Mouse (Mus musculus) G1E (cell line): ENCODE measurements at regions not wholly inside any gene's neighbourhood (a gene's known extent, or its start where the extent isn't known, plus 50 kb on each side); places are given as distances from the start of the nearest gene placed in this dataset.

Source experiments
- ATAC-seq: 2 replicates; pipeline ENCODE4 v1.8.0; 2016; ENCODE audit warnings: mild to moderate bottlenecking; ENCODE audit not compliant: insufficient number of reproducible peaks, poor library complexity, low FRiP score, severe bottlenecking; ENCODE audit errors: extremely low read depth
- DNase-seq: peaks from one replicate; pipeline ENCODE4 v3.0.0; 2012; ENCODE audit warnings: low spot score
- H3K27me3 ChIP-seq: 2 replicates; pipeline ENCODE4 v1.6.1; 2012; ENCODE audit warnings: mild to moderate bottlenecking, low read length, inconsistent platforms; ENCODE audit not compliant: insufficient read depth
- H3K36me3 ChIP-seq: replicated peaks from 2 replicates; pipeline ENCODE3; 2012; ENCODE audit warnings: mild to moderate bottlenecking, inconsistent platforms
- H3K4me1 ChIP-seq: 2 replicates; pipeline ENCODE4 v1.6.1; 2012; ENCODE audit warnings: low read depth, low read length, inconsistent platforms, mixed read lengths; ENCODE audit not compliant: insufficient read depth
- H3K4me3 ChIP-seq: 2 replicates; pipeline ENCODE4 v1.5.1; 2012; ENCODE audit warnings: low read depth, mild to moderate bottlenecking, inconsistent platforms, low read length, moderate library complexity, mixed read lengths
- H3K9me3 ChIP-seq: replicated peaks from 2 replicates; pipeline ENCODE4 v1.6.1; 2012; ENCODE audit warnings: inconsistent platforms
- CTCF ChIP-seq: IDR thresholded peaks from 2 replicates; pipeline ENCODE4 v1.5.1; 2012; ENCODE audit warnings: low read depth, low read length, inconsistent platforms, mixed read lengths
- GATA1 ChIP-seq: IDR thresholded peaks from 2 replicates; pipeline ENCODE4 v1.6.1; 2012; ENCODE audit warnings: borderline replicate concordance, low read length, inconsistent platforms, mixed read lengths
- GATA2 ChIP-seq: IDR thresholded peaks from 2 replicates; pipeline ENCODE4 v1.6.1; 2012; ENCODE audit warnings: low read depth, low read length, inconsistent platforms, borderline replicate concordance
- POLR2AphosphoS5 ChIP-seq: IDR thresholded peaks from 2 replicates; pipeline ENCODE4 v1.6.1; 2012; ENCODE audit warnings: low read depth, low read length, inconsistent platforms; ENCODE audit not compliant: insufficient replicate concordance
- TAL1 ChIP-seq: conservative IDR thresholded peaks from 2 replicates; pipeline ENCODE4 v1.6.1; 2012; ENCODE audit warnings: low read depth, low read length, inconsistent platforms, mixed read lengths

DNA sequence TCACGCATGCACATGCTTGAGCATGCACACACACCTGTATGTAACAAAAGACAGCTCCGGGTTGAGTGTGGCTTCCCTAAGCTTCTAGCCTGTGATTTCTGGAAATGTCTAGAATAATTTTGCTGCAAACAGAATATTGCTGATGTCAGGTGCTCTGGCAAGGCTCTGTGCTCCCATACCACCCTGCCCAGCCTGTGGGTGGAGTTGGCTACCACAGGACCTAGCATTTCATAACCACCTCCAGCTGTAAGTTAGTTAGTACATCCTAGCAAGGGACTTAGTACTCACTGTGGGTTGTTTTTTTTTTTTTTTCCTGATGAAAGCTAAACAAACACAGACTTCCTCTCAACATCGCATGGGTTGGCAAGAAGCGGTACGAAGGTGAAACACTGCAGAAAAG is 150.5 kb downstream of the Bcl2l11 start:
- TF ChIP-seq CTCF (no peak), GATA2 (no peak), POLR2AphosphoS5 (no peak), GATA1 (no peak), TAL1 (no peak)
- ATAC-seq (no peak), DNase-seq (no peak)
- Histone ChIP-seq H3K4me3 (no peak overlapping the region), H3K36me3 (no peaks in the 10 kb centered on the region), H3K4me1 (no peaks in the 10 kb centered on the region), H3K9me3 (no peaks in the 10 kb centered on the region), H3K27me3 (peaks cover 15% of the 10 kb centered on the region)

DNA sequence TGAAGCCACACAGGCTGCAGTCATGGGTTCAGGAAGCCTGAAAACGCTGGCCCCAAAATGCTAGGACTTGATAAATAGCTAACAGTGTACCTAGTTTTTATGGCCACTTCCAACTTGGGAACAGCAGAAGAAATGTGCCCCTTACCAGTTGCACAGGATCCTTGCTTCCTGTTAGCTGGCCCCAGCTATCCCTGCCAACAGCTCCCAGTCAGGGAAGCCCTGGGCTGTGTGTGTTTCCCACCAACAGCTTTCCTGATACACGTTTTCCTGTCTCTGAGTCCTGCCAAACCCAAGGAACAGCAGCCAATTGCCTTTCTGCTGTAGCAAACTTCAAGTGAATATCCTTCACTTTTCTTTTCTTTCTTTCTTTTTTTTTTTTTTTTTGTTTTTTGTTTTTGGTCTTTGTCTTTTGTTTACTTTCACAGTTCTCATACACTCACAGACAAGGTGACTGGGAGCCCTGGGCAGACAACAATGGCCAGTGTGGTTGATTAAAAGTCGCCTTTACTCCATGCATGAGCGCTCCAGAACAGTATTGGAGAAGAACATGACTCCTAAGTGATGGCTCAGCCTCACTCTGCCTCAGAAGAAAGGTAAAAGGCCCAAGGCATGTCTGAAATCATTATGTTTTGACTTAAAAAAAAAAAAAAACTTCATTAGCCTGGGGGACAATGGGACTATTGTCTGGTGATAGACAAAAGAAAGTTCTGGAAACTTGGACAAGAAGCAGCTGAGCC is 151.7 kb downstream of the Bcl2l11 start:
- H3K36me3 ChIP-seq: no peaks in the 10 kb centered on the region
- peaks cover 10% of the 10 kb centered on the region for H3K27me3 ChIP-seq
- H3K4me3 ChIP-seq: no peak overlapping the region
- no peak for DNase-seq
- H3K4me1 ChIP-seq: no peaks in the 10 kb centered on the region
- no peak for ATAC-seq
- no peaks in the 10 kb centered on the region for H3K9me3 ChIP-seq
- no peak for TF ChIP-seq GATA1

DNA sequence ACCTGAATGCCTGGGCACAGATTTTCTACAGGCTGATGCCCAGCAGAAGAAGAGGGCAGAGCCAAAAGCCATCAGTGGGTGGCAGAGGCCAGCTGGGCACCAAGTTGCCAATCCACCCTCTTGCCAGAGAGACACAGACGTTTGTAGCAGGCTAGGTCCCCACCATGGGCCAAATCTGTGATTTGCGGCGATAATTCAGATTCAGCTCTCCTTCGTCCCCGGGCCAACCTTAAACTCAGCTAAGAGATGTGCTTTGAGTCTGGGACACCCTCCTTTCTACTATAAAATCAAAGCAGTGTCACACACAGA is 152.2 kb downstream of the Bcl2l11 start:
- no peak overlapping the region for H3K4me3 ChIP-seq
- TF ChIP-seq CTCF: no peak
- TF ChIP-seq POLR2AphosphoS5: no peak
- no peak for TF ChIP-seq TAL1
- TF ChIP-seq GATA1: no peak
- no peak for ATAC-seq
- H3K27me3 ChIP-seq: peaks cover 10% of the 10 kb centered on the region
- H3K4me1 ChIP-seq: no peaks in the 10 kb centered on the region
- no peaks in the 10 kb centered on the region for H3K36me3 ChIP-seq
- no peaks in the 10 kb centered on the region for H3K9me3 ChIP-seq
- DNase-seq: no peak

DNA sequence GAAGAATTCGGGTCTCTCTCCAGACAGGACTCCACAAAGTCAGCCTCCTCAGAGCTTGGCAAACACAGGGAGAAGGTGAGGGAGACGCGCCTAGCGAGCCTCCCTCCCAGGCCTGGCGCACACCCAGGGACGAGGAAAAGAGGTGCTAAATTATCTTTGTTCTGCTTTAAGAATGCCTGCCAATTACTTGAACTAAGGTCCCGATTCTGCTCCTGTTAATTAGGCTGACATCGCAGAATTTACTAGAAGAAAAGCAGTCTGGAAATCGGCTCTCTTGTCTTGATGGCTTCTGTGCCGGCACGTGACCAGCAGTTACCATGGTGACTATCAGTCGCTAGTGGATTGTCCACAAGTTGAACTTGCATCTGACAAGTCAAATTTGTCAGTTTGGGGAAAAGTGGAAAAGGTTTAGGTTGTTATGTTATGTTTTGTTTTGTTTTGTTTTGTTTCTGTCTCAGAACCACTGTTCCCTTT is 152.8 kb downstream of the Bcl2l11 start:
- DNase-seq: no peak
- ATAC-seq: no peak
- Histone ChIP-seq H3K9me3 (no peaks in the 10 kb centered on the region), H3K4me1 (no peaks in the 10 kb centered on the region), H3K36me3 (no peaks in the 10 kb centered on the region), H3K27me3 (peaks cover 6% of the 10 kb centered on the region), H3K4me3 (no peak overlapping the region)
- TF ChIP-seq GATA2 (no peak), TAL1 (no peak), CTCF (no peak), GATA1 (no peak), POLR2AphosphoS5 (no peak)

DNA sequence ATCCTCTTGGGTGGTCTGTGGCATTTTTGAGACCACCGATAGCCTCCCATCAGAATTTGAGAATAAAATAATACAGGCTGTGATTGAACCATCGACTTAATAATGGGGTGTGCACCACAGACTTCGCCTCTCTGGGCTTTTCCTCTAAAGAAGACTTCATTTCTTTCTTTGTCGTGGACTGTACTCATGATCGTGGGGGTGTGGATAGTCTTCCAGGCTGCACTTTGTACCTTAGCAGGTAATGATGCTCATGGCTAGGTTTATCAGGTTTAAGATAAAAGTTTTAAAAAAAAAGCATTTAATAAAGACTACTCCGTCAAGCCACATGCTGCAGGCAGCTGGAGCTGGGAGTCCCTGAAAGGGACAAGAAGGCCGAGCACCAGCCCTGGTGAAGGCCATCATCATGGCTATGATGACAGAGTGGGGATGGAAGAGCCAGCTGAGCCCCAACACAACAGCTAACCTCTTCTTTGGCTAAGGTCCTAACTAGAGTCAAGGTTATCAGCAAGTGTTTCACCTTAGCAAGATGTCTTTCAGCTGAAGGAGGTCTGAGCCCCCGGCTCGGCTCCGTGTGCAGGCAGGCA is 153.4 kb downstream of the Bcl2l11 start:
- peaks cover 4% of the 10 kb centered on the region for H3K27me3 ChIP-seq
- no peaks in the 10 kb centered on the region for H3K36me3 ChIP-seq
- H3K9me3 ChIP-seq: no peaks in the 10 kb centered on the region
- TF ChIP-seq CTCF (no peak), GATA2 (no peak)
- DNase-seq: no peak
- H3K4me3 ChIP-seq: no peak overlapping the region
- H3K4me1 ChIP-seq: no peaks in the 10 kb centered on the region
- no peak for ATAC-seq

DNA sequence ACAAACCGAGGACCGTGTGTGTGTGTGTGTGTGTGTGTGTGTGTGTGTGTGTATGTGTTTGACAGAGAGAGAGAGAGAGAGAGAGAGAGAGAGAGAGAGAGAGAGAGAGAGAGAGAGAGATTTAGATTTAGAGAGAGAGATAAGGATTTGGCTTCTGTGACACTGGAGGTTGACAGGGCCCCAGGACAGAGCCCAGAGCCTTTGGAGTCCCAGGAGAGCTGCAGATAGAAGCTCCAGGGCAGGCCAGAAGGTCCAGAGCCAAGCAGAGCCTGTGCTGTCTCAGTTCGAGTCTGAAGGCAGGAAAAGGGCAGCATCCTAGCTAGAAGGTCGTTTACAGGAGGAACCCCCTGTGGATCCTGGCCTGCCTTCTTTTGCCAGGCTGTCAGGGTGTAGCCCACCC is 156.8 kb downstream of the Bcl2l11 start:
- H3K36me3 ChIP-seq: no peaks in the 10 kb centered on the region
- no peaks in the 10 kb centered on the region for H3K9me3 ChIP-seq
- H3K4me1 ChIP-seq: no peaks in the 10 kb centered on the region
- TF ChIP-seq GATA2: no peak
- no peak for TF ChIP-seq CTCF
- no peak for TF ChIP-seq GATA1
- no peak for TF ChIP-seq TAL1
- TF ChIP-seq POLR2AphosphoS5: no peak
- no peak for DNase-seq
- H3K4me3 ChIP-seq: no peak overlapping the region
- peaks cover 6% of the 10 kb centered on the region for H3K27me3 ChIP-seq
- no peak for ATAC-seq

DNA sequence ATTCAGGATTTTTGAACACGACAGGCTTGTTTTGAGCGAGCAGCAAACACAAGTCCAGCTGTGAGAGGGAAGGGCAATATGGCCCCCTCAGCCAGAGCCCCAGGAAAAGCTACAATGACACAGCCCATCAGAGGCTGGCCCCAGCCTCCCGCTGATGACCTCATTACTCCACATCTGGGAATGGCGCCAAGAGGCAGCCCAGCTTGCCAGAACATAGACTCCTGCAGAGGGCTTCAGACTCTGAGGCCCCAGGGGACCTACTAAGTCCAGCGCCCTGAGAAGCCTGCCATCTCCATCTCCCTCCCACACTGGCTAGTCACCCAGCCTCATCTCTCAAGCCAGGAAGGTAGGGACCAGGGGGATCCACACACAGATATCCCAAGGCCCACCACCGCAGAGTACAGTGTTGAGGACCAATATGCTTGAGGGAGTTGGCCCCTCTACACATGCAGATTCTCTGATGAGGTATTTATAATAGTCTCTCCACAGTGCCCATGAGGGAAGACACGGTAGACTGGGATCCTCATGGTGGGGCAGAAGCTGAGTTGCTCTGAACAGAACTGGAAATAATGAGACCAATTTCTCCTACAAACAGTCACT is 159.1 kb downstream of the Bcl2l11 start:
- H3K36me3 ChIP-seq: no peaks in the 10 kb centered on the region
- no peaks in the 10 kb centered on the region for H3K9me3 ChIP-seq
- no peak overlapping the region for H3K4me3 ChIP-seq
- peaks cover 5% of the 10 kb centered on the region; the same call in 1 of the 2 replicates for H3K27me3 ChIP-seq
- ATAC-seq (no peak), DNase-seq (no peak)
- TF ChIP-seq GATA2 (no peak), CTCF (no peak), GATA1 (no peak), TAL1 (no peak), POLR2AphosphoS5 (no peak)
- no peaks in the 10 kb centered on the region for H3K4me1 ChIP-seq
